Mouse (Mus musculus): ENCODE measurements around the gene Tmem168.

DNA sequence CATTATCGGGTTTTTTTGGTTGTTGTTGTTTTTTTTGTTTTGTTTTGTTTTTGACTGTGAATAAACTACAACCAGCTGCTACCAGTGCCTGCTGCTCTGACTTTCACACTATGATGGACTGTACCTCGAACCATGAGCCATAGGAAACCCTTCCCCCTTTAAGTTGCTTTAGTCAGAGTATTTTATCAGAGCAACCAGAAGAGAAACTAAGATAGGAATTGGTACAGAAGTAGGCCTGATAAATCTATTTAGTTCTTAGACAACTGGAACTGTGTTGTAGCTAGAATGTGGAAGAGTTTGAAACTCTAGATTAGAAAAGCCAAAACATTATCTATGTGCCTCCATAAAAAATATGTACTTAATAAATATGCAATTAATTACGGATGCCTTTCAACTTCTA lies 44.4 kb upstream of the Tmem168 start:
- no peak for TF ChIP-seq TAL1 (IDR thresholded peaks at IDR 0.05; ENCODE audit: low read length)
- no peak for TF ChIP-seq GATA1 (IDR thresholded peaks at IDR 0.05; ENCODE audit: low read length)

Data from erythroblast, embryonic 14.5 days (primary cell).